Mouse (Mus musculus) forelimb bud, embryonic 11.5 days (tissue): ENCODE results near the gene Maea.
A peak's percentile ranks its signal among the peaks of the same experiment; 100 is the strongest.

Source experiments
- DNase-seq: peaks from one replicate; pipeline ENCODE4 v3.0.0-alpha.2; 2012; ENCODE audit warnings: low read depth, low spot score

Gene Maea

GRCm38 (mm10) chr5:33357494-33357893 is 22.2 kb downstream of the Maea start:
- DNase-seq, result no peak

- no peak for DNase-seq
Observed at GRCm38 (mm10) chr5:33358467-33358866, 23.2 kb downstream of the Maea start.

- no peak for DNase-seq
Observed at GRCm38 (mm10) chr5:33363263-33363662, 28.0 kb downstream of the Maea start.

GRCm38 (mm10) chr5:33368651-33369050 is 33.3 kb downstream of the Maea start:
- no peak for DNase-seq

- no peak for DNase-seq
Observed at GRCm38 (mm10) chr5:33371137-33371536, 35.8 kb downstream of the Maea start.

GRCm38 (mm10) chr5:33371668-33372067 is 36.4 kb downstream of the Maea start:
- no peak for DNase-seq

- DNase-seq, result no peak
Observed at GRCm38 (mm10) chr5:33372331-33373038, 37.2 kb downstream of the Maea start.

GRCm38 (mm10) chr5:33377176-33377575 is 41.9 kb downstream of the Maea start:
- no peak for DNase-seq

GRCm38 (mm10) chr5:33377801-33378301 is 42.5 kb downstream of the Maea start:
- DNase-seq, result no peak

- DNase-seq, result peak; percentile 99
Observed at GRCm38 (mm10) chr5:33378302-33378854, 43.1 kb downstream of the Maea start, which contains the start of gene Uvssa. Gene Uvssa, plus strand, starts transcription at chr5:33378549.

- DNase-seq, result no peak
Observed at GRCm38 (mm10) chr5:33387550-33387949, 52.2 kb downstream of the Maea start.

- DNase-seq, result peak; percentile 82
Observed at GRCm38 (mm10) chr5:33393803-33394202, 58.5 kb downstream of the Maea start.

GRCm38 (mm10) chr5:33395693-33396092 is 60.4 kb downstream of the Maea start:
- no peak for DNase-seq

- no peak for DNase-seq
Observed at GRCm38 (mm10) chr5:33396828-33397227, 61.5 kb downstream of the Maea start.

GRCm38 (mm10) chr5:33400819-33401218 is 65.5 kb downstream of the Maea start:
- DNase-seq, result no peak

GRCm38 (mm10) chr5:33420313-33420712 is 85.0 kb downstream of the Maea start:
- DNase-seq, result no peak
